ENCODE assay signal across 8 mouse cellular contexts in the genomic region with DNA sequence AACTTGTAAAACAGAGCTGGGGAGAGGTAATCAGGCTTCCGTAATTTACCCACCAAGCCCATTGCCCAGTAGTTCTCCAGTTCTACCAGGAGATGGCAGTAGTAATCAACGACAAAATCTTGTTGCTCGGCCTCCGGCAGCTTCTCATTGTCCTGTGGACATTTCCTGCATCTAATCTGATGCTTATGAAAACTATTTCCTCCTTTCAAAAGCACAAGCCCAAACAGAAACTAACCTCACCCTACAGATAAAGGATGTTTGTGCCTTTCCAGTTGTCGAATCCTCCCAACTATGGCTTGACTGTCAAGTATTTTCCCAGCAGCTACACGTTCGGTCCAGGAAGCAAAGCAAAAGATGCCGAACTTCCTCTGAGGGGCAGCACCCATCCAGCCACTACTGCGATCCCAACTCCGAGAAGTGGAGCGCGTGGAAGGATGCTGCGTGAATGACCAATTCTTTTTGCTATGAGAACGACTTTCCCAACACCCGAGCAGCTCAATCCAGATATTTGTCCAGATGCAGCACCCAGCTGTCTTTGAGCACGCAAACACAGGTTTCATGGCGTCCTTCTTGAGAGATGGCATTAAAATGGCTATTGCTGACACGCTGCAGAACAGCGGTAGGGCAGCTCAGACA.
A peak's percentile ranks its signal among the peaks of the same experiment; 100 is the strongest.
DNase-seq lines count a peak whose midpoint lies in the region; ATAC-seq lines count a peak whose summit lies in the region.

No protein-coding gene starts in this region.

- ATAC-seq in embryonic facial prominence, embryonic 14.5 days (ENCODE audit: low read depth) = peak; percentile 43
- peak; percentile 51 for ATAC-seq in heart, embryonic 15.5 days (replicated peaks; ENCODE audit: insufficient number of reproducible peaks, insufficient read depth, low FRiP score, low read depth)
- 0 out of 2 replicates have a peak, but pooled peaks have one; percentile 20 for ATAC-seq in liver, embryonic 11.5 days (replicated peaks; ENCODE audit: low FRiP score)
- ATAC-seq in monocyte, adult 5-6 weeks (replicated peaks; ENCODE audit: insufficient number of reproducible peaks, low FRiP score, low TSS enrichment, poor library complexity, severe bottlenecking) = peak; percentile 93
- peak; percentile 63; the same call in 1 of the 2 replicates for ATAC-seq in stomach, embryonic 14.5 days (ENCODE audit: insufficient number of reproducible peaks, insufficient read depth, low FRiP score, low read depth)

- peak overlapping the region; percentile 48 for H3K4me3 ChIP-seq in embryonic facial prominence, embryonic 14.5 days (ENCODE audit: low read depth, low read length)
- H3K4me3 ChIP-seq in heart, embryonic 15.5 days = peak overlapping the region; percentile 51
- H3K4me3 ChIP-seq in liver, embryonic 11.5 days (ENCODE audit: low read depth, low read length) = peak overlapping the region; percentile 41
- peak overlapping the region; percentile 36 for H3K4me3 ChIP-seq in stomach, embryonic 14.5 days (ENCODE audit: low read depth, low read length)

- H3K36me3 ChIP-seq in embryonic facial prominence, embryonic 14.5 days (ENCODE audit: control insufficient read depth, insufficient read depth, low read length) = no peaks in the 10 kb centered on the region
- H3K36me3 ChIP-seq in heart, embryonic 15.5 days = no peaks in the 10 kb centered on the region
- H3K36me3 ChIP-seq in liver, embryonic 11.5 days (ENCODE audit: control insufficient read depth, insufficient read depth, low read length) = no peaks in the 10 kb centered on the region
- no peaks in the 10 kb centered on the region for H3K36me3 ChIP-seq in stomach, embryonic 14.5 days (ENCODE audit: control insufficient read depth, insufficient read depth, low read length)

- WGBS in embryonic facial prominence, embryonic 14.5 days = 1% methylated on average over 19 of the region's 19 CpGs
- 1% methylated on average over 19 of the region's 19 CpGs for WGBS in heart, embryonic 15.5 days
- WGBS in liver, embryonic 11.5 days = under 1% methylated on average over 19 of the region's 19 CpGs
- WGBS in stomach, embryonic 14.5 days = under 1% methylated on average over 19 of the region's 19 CpGs

- peak overlapping the region; percentile 71 for H3K9ac ChIP-seq in embryonic facial prominence, embryonic 14.5 days (ENCODE audit: low read depth, low read length)
- H3K9ac ChIP-seq in heart, embryonic 15.5 days = peak overlapping the region; percentile 51
- peak overlapping the region; percentile 28 for H3K9ac ChIP-seq in liver, embryonic 11.5 days (ENCODE audit: low read depth, low read length)
- peak overlapping the region; percentile 14; the same call in 1 of the 2 replicates for H3K9ac ChIP-seq in stomach, embryonic 14.5 days (replicated peaks; ENCODE audit: low read depth, low read length)

- no peaks in the 10 kb centered on the region for H3K9me3 ChIP-seq in embryonic facial prominence, embryonic 14.5 days (ENCODE audit: control insufficient read depth, low read length)
- no peaks in the 10 kb centered on the region for H3K9me3 ChIP-seq in heart, embryonic 15.5 days (replicated peaks)
- H3K9me3 ChIP-seq in liver, embryonic 11.5 days (ENCODE audit: control insufficient read depth, low read length) = no peaks in the 10 kb centered on the region
- no peaks in the 10 kb centered on the region for H3K9me3 ChIP-seq in stomach, embryonic 14.5 days (ENCODE audit: control insufficient read depth, low read depth, low read length)

- peaks cover 10% of the 10 kb centered on the region; the same call in 1 of the 2 replicates for H3K27me3 ChIP-seq in embryonic facial prominence, embryonic 14.5 days (replicated peaks; ENCODE audit: control insufficient read depth, insufficient read depth, low read length)
- 0 out of 2 replicates have a peak, but pooled peaks cover 3% of the 10 kb centered on the region for H3K27me3 ChIP-seq in heart, embryonic 15.5 days
- peaks cover 5% of the 10 kb centered on the region; the same call in 1 of the 2 replicates for H3K27me3 ChIP-seq in liver, embryonic 11.5 days (replicated peaks; ENCODE audit: control insufficient read depth, insufficient read depth, low read length)
- no peaks in the 10 kb centered on the region; the same call in 1 of the 2 replicates for H3K27me3 ChIP-seq in stomach, embryonic 14.5 days (ENCODE audit: control insufficient read depth, insufficient read depth, low read length)

- H3K4me2 ChIP-seq in embryonic facial prominence, embryonic 14.5 days (ENCODE audit: low read depth, low read length) = peak overlapping the region; percentile 72
- peak overlapping the region; percentile 79 for H3K4me2 ChIP-seq in heart, embryonic 15.5 days
- H3K4me2 ChIP-seq in liver, embryonic 11.5 days = peak overlapping the region; percentile 67
- peak overlapping the region; percentile 73 for H3K4me2 ChIP-seq in stomach, embryonic 14.5 days (replicated peaks; ENCODE audit: low read depth, low read length)

- peak; percentile 94 for DNase-seq in 416B (ENCODE audit: low read depth)
- DNase-seq in adrenal gland, postnatal 10 days = peak; percentile 72
- peak; percentile 91 for DNase-seq in embryonic facial prominence, embryonic 14.5 days (ENCODE audit: low spot score)
- peak; percentile 76 for DNase-seq in kidney, postnatal 10 days
- peak; percentile 66 for DNase-seq in liver, embryonic 11.5 days (ENCODE audit: low spot score)

- H3K4me1 ChIP-seq in embryonic facial prominence, embryonic 14.5 days (ENCODE audit: control insufficient read depth, insufficient read depth, low read length) = peaks cover 10% of the 10 kb centered on the region
- peaks cover 14% of the 10 kb centered on the region for H3K4me1 ChIP-seq in heart, embryonic 15.5 days (replicated peaks)
- no peaks in the 10 kb centered on the region; the same call in 1 of the 2 replicates for H3K4me1 ChIP-seq in liver, embryonic 11.5 days (replicated peaks; ENCODE audit: control insufficient read depth, insufficient read depth, low read length)
- no peaks in the 10 kb centered on the region; the same call in 1 of the 2 replicates for H3K4me1 ChIP-seq in stomach, embryonic 14.5 days (ENCODE audit: control insufficient read depth, insufficient read depth, low read length)

- H3K27ac ChIP-seq in embryonic facial prominence, embryonic 14.5 days (replicated peaks; ENCODE audit: low read depth, low read length) = peak overlapping the region; percentile 25; the same call in 1 of the 2 replicates
- H3K27ac ChIP-seq in heart, embryonic 15.5 days = peak overlapping the region; percentile 60
- H3K27ac ChIP-seq in liver, embryonic 11.5 days (ENCODE audit: low read depth, low read length) = no peak overlapping the region
- no peak overlapping the region; the same call in 1 of the 2 replicates for H3K27ac ChIP-seq in stomach, embryonic 14.5 days (ENCODE audit: low read length)

Comparison
In these comparisons a context has a peak if more than half of its experiments do, and no peak if none do; other contexts are left out.
1. ATAC-seq: peak in every context shown above with its lines; median percentile 93 in monocyte, adult 5-6 weeks; 63 in stomach, embryonic 14.5 days; 51 in heart, embryonic 15.5 days; 43 in embryonic facial prominence, embryonic 14.5 days; 20 in liver, embryonic 11.5 days.
2. H3K27ac ChIP-seq: peak in embryonic facial prominence, embryonic 14.5 days (single experiment) and heart, embryonic 15.5 days (single experiment); none in liver, embryonic 11.5 days (single experiment) and stomach, embryonic 14.5 days (single experiment).
3. H3K9ac ChIP-seq: peak in every context shown above with its lines; median percentile 71 in embryonic facial prominence, embryonic 14.5 days; 51 in heart, embryonic 15.5 days; 28 in liver, embryonic 11.5 days; 14 in stomach, embryonic 14.5 days.
4. Peak in every context shown above with its lines, with median percentiles within 50 percentile points of each other: DNase-seq, H3K4me2 ChIP-seq and H3K4me3 ChIP-seq.